Mouse (Mus musculus): ENCODE measurements around the gene Plet1. TPM values are rescaled to one million over a fixed set of nuclear protein-coding genes. Genes with fewer than 3 reads are reported as not detected.

Gene Plet1
- total and polyA plus RNA-seq, 3 experiments, result 0.08 to 0.19 TPM; not detected in 1

- DNase-seq (ENCODE audit: extremely low read depth), result no peak
- H3K4me2 ChIP-seq (ENCODE audit: insufficient read depth, low read depth, poor library complexity, severe bottlenecking), result peak within 1 kb of the TSS; percentile 94
- no peak for TF ChIP-seq POLR2AphosphoS2 (IDR thresholded peaks at IDR 0.05; ENCODE audit: low read depth, low read length)
- TF ChIP-seq PAX5 (IDR thresholded peaks at IDR 0.05; ENCODE audit: low read length), result no peak
- TF ChIP-seq NRF1 (IDR thresholded peaks at IDR 0.05; ENCODE audit: low read depth, low read length), result no peak
- TF ChIP-seq MAFK (IDR thresholded peaks at IDR 0.05; ENCODE audit: insufficient replicate concordance, low read length), result 0 out of 2 replicates have a peak, but pooled peaks have one; percentile 2
- no peak for TF ChIP-seq RAD21 (IDR thresholded peaks at IDR 0.05; ENCODE audit: low read depth, low read length)
- 0 out of 2 replicates have a peak, but pooled peaks have one; percentile 29 for TF ChIP-seq CHD1 (IDR thresholded peaks at IDR 0.05; ENCODE audit: low read depth, low read length)
- TF ChIP-seq MYC (IDR thresholded peaks at IDR 0.05; ENCODE audit: low read depth, low read length), result no peak
- TF ChIP-seq CHD2 (IDR thresholded peaks at IDR 0.05; ENCODE audit: low read length), result no peak
- H3K9me3 ChIP-seq (replicated peaks; ENCODE audit: low read length), result no peaks in the 10 kb centered on the region
- in situ Hi-C loops (cut with MboI; ENCODE audit: low pct_ligation_motif_present, low pct_unique_long_range_greater_than_20kb, low sequenced_read_pairs), result no loop called here
- no peak within 1 kb of the TSS for H3K9ac ChIP-seq (ENCODE audit: insufficient read depth, low read depth)
- peak within 1 kb of the TSS; percentile 54 for H3K27ac ChIP-seq (ENCODE audit: insufficient read depth, low read depth)
- H3K36me3 ChIP-seq (replicated peaks in 1 of 2; ENCODE audit: control insufficient read depth in 1 of 2, insufficient read depth in 1 of 2, low read length in 1 of 2), result no peaks in the 10 kb centered on the region
- H3K4me1 ChIP-seq (ENCODE audit: control insufficient read depth in 1 of 2, insufficient read depth in 2 of 2), result peaks cover 16 to 39% of the 10 kb centered on the region in 2 experiments
- H3K79me2 ChIP-seq (replicated peaks; ENCODE audit: control insufficient read depth, extremely low read depth, insufficient read depth, poor library complexity, severe bottlenecking), result 0 out of 2 replicates have a peak, but pooled peaks cover 2% of the 10 kb centered on the region
- H3K4me3 ChIP-seq (replicated peaks in 1 of 3; ENCODE audit: low read depth in 2 of 3, low read length in 2 of 3, poor library complexity in 1 of 3), result peak within 1 kb of the TSS in 2 of 3 experiments; percentile 10 to 30
- peaks cover 3% of the 10 kb centered on the region for H3K27me3 ChIP-seq (replicated peaks)
- dilution Hi-C loops (cut with MboI; ENCODE audit: extremely low pct_ligation_motif_present, extremely low pct_unique_long_range_greater_than_20kb, low sequenced_read_pairs), result no loop called here
Observed at GRCm38 (mm10) chr9:50555094-50555446, 60.7 kb downstream of the Plet1 start, which contains the start of gene Bco2. Gene Bco2, minus strand, starts transcription at chr9:50555181.

Other genes starting within 250 kb of the Plet1 start
- 245 and 373 TPM in 2 replicates for gene Rpl10-ps3, start 149.6 kb upstream of the Plet1 start, total RNA-seq (2012; rRNA removed)
- gene Rpl10-ps3, start 149.6 kb upstream of the Plet1 start, total RNA-seq (2014; rRNA removed), result 1,294 and 1,369 TPM in 2 replicates
- gene Rpl10-ps3, start 149.6 kb upstream of the Plet1 start, polyA plus RNA-seq (2012; ENCODE audit: insufficient read length, low read depth), result 2,015 and 2,259 TPM in 2 replicates
- gene Pts, start 34.2 kb downstream of the Plet1 start, total RNA-seq (2012; rRNA removed), result 35.3 and 37.9 TPM in 2 replicates
- 89.4 and 91.8 TPM in 2 replicates for gene Pts, start 34.2 kb downstream of the Plet1 start, total RNA-seq (2014; rRNA removed)
- gene Pts, start 34.2 kb downstream of the Plet1 start, polyA plus RNA-seq (2012; ENCODE audit: insufficient read length, low read depth), result 35.4 and 37.7 TPM in 2 replicates
- gene Il18, start 60.3 kb downstream of the Plet1 start, total RNA-seq (2012; rRNA removed), result 0.59 and 0.63 TPM in 2 replicates
- gene Il18, start 60.3 kb downstream of the Plet1 start, total RNA-seq (2014; rRNA removed), result 0.70 and 0.98 TPM in 2 replicates
- gene Il18, start 60.3 kb downstream of the Plet1 start, polyA plus RNA-seq (2012; ENCODE audit: insufficient read length, low read depth), result 0.56 TPM in 1 of 2 replicates, not detected in the other
- 1.2 and 1.3 TPM in 2 replicates for gene Bco2, start 60.7 kb downstream of the Plet1 start, total RNA-seq (2012; rRNA removed)
- 0.68 and 0.73 TPM in 2 replicates for gene Bco2, start 60.7 kb downstream of the Plet1 start, total RNA-seq (2014; rRNA removed)
- gene Bco2, start 60.7 kb downstream of the Plet1 start, polyA plus RNA-seq (2012; ENCODE audit: insufficient read length, low read depth), result 0.53 and 0.93 TPM in 2 replicates
- gene Tex12, start 66.8 kb downstream of the Plet1 start, total RNA-seq (2012; rRNA removed), result not detected in 2 replicates
- gene Tex12, start 66.8 kb downstream of the Plet1 start, total RNA-seq (2014; rRNA removed), result not detected in 2 replicates
- gene Tex12, start 66.8 kb downstream of the Plet1 start, polyA plus RNA-seq (2012; ENCODE audit: insufficient read length, low read depth), result not detected in 2 replicates
- gene Sdhd, start 109.3 kb downstream of the Plet1 start, total RNA-seq (2012; rRNA removed), result 215 and 261 TPM in 2 replicates
- gene Sdhd, start 109.3 kb downstream of the Plet1 start, total RNA-seq (2014; rRNA removed), result 407 and 435 TPM in 2 replicates
- gene Sdhd, start 109.3 kb downstream of the Plet1 start, polyA plus RNA-seq (2012; ENCODE audit: insufficient read length, low read depth), result 220 and 240 TPM in 2 replicates
- 160 and 183 TPM in 2 replicates for gene Timm8b, start 109.4 kb downstream of the Plet1 start, total RNA-seq (2012; rRNA removed)
- 244 and 249 TPM in 2 replicates for gene Timm8b, start 109.4 kb downstream of the Plet1 start, total RNA-seq (2014; rRNA removed)
- gene Timm8b, start 109.4 kb downstream of the Plet1 start, polyA plus RNA-seq (2012; ENCODE audit: insufficient read length, low read depth), result 119 and 155 TPM in 2 replicates
- gene Pih1d2, start 122.8 kb downstream of the Plet1 start, total RNA-seq (2012; rRNA removed), result 1.8 and 2.4 TPM in 2 replicates
- 4.8 and 5.5 TPM in 2 replicates for gene Pih1d2, start 122.8 kb downstream of the Plet1 start, total RNA-seq (2014; rRNA removed)
- gene Pih1d2, start 122.8 kb downstream of the Plet1 start, polyA plus RNA-seq (2012; ENCODE audit: insufficient read length, low read depth), result 2.8 and 3.2 TPM in 2 replicates
- gene Nkapd1, start 122.9 kb downstream of the Plet1 start, total RNA-seq (2012; rRNA removed), result 9.6 and 10.0 TPM in 2 replicates
- gene Nkapd1, start 122.9 kb downstream of the Plet1 start, total RNA-seq (2014; rRNA removed), result 13.5 and 13.7 TPM in 2 replicates
- 36.7 and 38.4 TPM in 2 replicates for gene Nkapd1, start 122.9 kb downstream of the Plet1 start, polyA plus RNA-seq (2012; ENCODE audit: insufficient read length, low read depth)
- 45.2 and 49.6 TPM in 2 replicates for gene Dlat, start 165.3 kb downstream of the Plet1 start, total RNA-seq (2012; rRNA removed)
- gene Dlat, start 165.3 kb downstream of the Plet1 start, total RNA-seq (2014; rRNA removed), result 67.5 and 81.5 TPM in 2 replicates
- gene Dlat, start 165.3 kb downstream of the Plet1 start, polyA plus RNA-seq (2012; ENCODE audit: insufficient read length, low read depth), result 53.4 and 55.7 TPM in 2 replicates
- gene Dixdc1, start 245.0 kb downstream of the Plet1 start, total RNA-seq (2012; rRNA removed), result 0.04 and 0.13 TPM in 2 replicates
- gene Dixdc1, start 245.0 kb downstream of the Plet1 start, total RNA-seq (2014; rRNA removed), result 0.15 and 0.23 TPM in 2 replicates
- gene Dixdc1, start 245.0 kb downstream of the Plet1 start, polyA plus RNA-seq (2012; ENCODE audit: insufficient read length, low read depth), result 0.19 and 0.21 TPM in 2 replicates

Data from CH12.LX (cell line).